Comparison of ENCODE assay signal across 23 mouse cellular contexts in the genomic region with DNA sequence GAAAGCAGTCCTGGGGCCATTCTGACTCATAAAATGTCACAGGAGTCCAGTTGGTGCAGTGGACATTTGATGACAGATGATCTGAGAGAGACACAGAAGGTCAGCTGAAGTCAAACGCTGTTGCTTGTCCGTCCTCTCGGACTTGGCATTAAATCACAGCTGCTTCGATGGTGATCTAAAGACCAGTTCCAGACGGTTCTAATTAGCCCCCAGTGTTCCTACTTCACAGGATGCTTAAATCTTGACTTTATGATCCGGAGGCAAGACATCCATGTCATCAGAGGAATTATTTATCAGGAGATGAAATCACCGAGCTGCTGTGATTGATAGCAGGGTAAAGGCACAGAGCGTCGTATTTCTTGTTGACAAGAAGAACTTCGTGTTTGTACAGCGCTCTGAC.
"Had no signal": no experiment of that assay in that cellular context is flagged by ENCODE, and none has a peak within 500 bp of the region (broad histone marks: within the 10 kb centered on the region; RNA-seq: fewer than 3 reads in every experiment).

No protein-coding gene starts in this region.

- ATAC-seq: liver, embryonic 12.5 days; midbrain, embryonic 15.5 days had no signal

- H3K36me3 ChIP-seq: limb, embryonic 10.5 days; limb, embryonic 13.5 days; liver, embryonic 12.5 days; liver, embryonic 15.5 days; lung, embryonic 15.5 days; midbrain, embryonic 12.5 days; midbrain, embryonic 15.5 days had no signal

- H3K9me3 ChIP-seq: limb, embryonic 10.5 days; limb, embryonic 13.5 days; liver, embryonic 12.5 days; liver, embryonic 15.5 days; lung, embryonic 15.5 days; midbrain, embryonic 12.5 days; midbrain, embryonic 15.5 days had no signal

- DNase-seq: kidney, adult 9 months; kidney, postnatal 14 days; kidney, postnatal 4 days; liver; lung, adult 18-20 months; lung, postnatal 10 days; lung, postnatal 36 days; right cerebral cortex, adult 18-20 months; right cerebral cortex, postnatal 14 days; right cerebral cortex, postnatal 4 days; thymus, adult 2 months; thymus, postnatal 14 days; thymus, postnatal 4 days had no signal

- H3K27me3 ChIP-seq: midbrain, embryonic 15.5 days had no signal

- H3K4me3 ChIP-seq: limb, embryonic 10.5 days; limb, embryonic 13.5 days; liver, embryonic 12.5 days; liver, embryonic 15.5 days; lung, embryonic 15.5 days; megakaryocyte, embryonic 14.5 days; midbrain, embryonic 12.5 days; midbrain, embryonic 15.5 days; myocyte had no signal

- H3K9ac ChIP-seq: limb, embryonic 13.5 days; liver, embryonic 12.5 days; liver, embryonic 15.5 days; lung, embryonic 15.5 days; midbrain, embryonic 12.5 days; midbrain, embryonic 15.5 days had no signal

- H3K27ac ChIP-seq: limb, embryonic 10.5 days; limb, embryonic 13.5 days; liver, embryonic 12.5 days; liver, embryonic 15.5 days; lung, embryonic 15.5 days; midbrain, embryonic 12.5 days; midbrain, embryonic 15.5 days; stomach, postnatal 0 days had no signal

- H3K4me2 ChIP-seq: limb, embryonic 13.5 days; liver, embryonic 12.5 days; liver, embryonic 15.5 days; lung, embryonic 15.5 days; midbrain, embryonic 12.5 days; midbrain, embryonic 15.5 days had no signal

- H3K4me1 ChIP-seq: lung, embryonic 15.5 days had no signal
